Mouse (Mus musculus) monocyte, adult 59 days (primary cell): ENCODE measurements around the gene Klhdc4. TPM values are rescaled to one million over a fixed set of nuclear protein-coding genes. Genes with fewer than 3 reads are reported as not detected.

Experiments
- total RNA-seq, 2 experiments: library from RNA; stranded (reverse); gene quantifications; one replicate each; pipeline ENCODE4 v1.2.4; 2023

Klhdc4 gene
- 10 to 100 TPM; 33.1 to 40.7 TPM for total RNA-seq

DNA sequence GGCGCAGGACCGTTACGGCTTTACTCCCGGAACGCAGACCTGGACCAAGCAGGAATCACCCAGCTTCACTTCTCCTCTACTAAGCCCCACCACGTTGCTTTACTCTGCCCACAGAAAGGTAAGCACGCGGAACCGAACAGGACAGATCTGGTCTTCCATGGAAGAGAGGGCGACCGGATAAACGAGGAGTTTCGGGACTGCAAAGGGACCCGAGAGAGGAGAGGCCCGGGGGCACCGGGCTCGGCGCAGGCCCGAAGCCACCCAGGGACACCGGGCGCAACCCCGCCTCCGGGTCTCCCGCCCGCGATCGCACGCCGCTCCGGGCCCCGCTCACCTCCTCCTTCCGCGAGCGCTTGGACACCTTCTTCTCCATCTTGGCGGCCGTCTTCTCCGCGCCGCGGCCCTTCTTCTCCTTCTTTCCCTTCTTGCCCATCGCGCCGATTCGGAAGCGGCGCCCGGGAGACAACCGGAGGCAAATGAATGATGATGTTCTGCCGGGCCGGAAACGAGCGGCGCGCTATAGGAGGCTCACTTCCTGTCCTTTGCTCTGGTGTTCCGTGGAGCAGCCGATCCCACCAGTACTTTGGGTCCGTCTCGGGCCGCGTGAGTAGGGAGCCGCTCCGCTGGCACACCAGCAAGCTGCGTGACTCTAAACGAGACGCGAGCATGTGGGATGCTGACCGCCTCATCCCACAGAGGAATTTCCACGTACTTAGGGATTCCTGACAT is at the start of gene Klhdc4:
TSS of gene Klhdc4 (minus strand) at position 522 of the 729 bp plus-strand sequence.

Other genes with a start within 250 kb of the Klhdc4 start
- 100 to 1,000 TPM; 181 to 193 TPM for gene Map1lc3b, start 239.2 kb downstream of the Klhdc4 start, total RNA-seq
- gene Zcchc14, start 176.7 kb downstream of the Klhdc4 start, total RNA-seq: 1 to 10 TPM in 1 of 2 experiments, under 1 TPM in 1; 0.97 to 2.2 TPM
- not detected for gene Jph3, start 99.9 kb downstream of the Klhdc4 start, total RNA-seq
- 10 to 100 TPM; 14.7 to 15.7 TPM for gene Slc7a5, start 78.1 kb upstream of the Klhdc4 start, total RNA-seq
- gene Car5a, start 115.3 kb upstream of the Klhdc4 start, total RNA-seq: 1 to 10 TPM; 1.0 to 1.3 TPM
- 10 to 100 TPM; 58.0 to 58.3 TPM for gene Banp, start 120.2 kb upstream of the Klhdc4 start, total RNA-seq